Mouse (Mus musculus): Measurements from ENCODE around the gene Nacc2. TPM values are rescaled to one million over a fixed set of nuclear protein-coding genes. Genes with fewer than 3 reads are reported as not detected.

The Nacc2 gene
- polyA plus RNA-seq, 1 experiment from 2014 or later, result 37.0 TPM

DNA sequence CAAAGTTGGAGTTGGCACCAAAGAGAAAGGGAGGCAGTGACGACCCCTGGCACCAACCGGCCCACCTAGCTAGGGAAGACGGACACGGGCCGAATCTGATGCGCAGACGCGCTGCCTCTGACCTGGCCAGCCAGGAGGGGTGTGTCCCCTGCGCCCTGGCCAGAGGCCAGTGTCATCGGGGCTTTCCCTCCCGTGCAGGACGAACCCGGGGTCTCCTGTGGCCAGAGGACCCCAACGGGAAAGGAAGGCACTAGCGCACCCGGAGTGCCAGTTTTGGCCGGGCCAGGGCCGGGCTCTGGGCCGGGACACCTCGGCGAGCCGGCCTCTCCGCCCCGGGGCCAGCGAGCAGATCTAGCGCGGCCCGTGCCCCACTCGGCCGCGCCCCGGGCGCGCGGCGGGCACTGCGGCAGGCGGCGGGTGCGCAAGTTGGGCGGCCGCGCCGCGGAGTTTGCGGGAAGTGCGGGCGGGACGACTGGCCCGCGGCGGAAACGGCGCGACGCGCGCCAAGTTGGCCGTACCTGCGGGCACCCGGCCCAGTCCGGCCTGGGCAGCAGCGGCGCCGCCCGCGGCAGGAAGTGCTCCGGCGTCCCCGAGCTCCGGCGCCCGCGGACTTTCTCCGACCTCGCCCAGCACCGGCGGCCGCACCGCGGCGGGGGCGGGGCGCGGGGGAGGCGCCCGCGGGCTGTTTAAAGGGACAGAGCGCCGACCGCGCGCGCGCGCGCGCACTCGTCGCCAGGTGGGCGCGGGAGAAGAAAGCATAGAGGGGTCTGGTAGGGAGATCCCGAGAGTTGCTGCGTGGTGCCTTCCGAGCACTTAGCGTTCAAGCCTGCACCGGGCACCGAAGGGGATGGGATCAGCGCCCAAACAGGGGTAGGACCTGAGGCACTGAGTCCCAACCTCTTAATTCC, 595 bp downstream of the Nacc2 start:
- peak; percentile 51 for ATAC-seq
- in situ Hi-C loops (cut with MboI; ENCODE audit: low pct_unique_long_range_greater_than_20kb), result no loop called here
- no peaks in the 10 kb centered on the region for H3K27me3 ChIP-seq
- ChIA-PET CTCF (no interaction called here), POLR2A (interaction anchor here (1.1 kb wide), 1 partner anchor 12 kb away, joined by 3 read pairs; no protein-coding TSS in a partner anchor)
- TF ChIP-seq CTCF (IDR thresholded peaks at IDR 0.05), result no peak
- DNase-seq (ENCODE audit: low read depth, low spot score), result no peak

DNA sequence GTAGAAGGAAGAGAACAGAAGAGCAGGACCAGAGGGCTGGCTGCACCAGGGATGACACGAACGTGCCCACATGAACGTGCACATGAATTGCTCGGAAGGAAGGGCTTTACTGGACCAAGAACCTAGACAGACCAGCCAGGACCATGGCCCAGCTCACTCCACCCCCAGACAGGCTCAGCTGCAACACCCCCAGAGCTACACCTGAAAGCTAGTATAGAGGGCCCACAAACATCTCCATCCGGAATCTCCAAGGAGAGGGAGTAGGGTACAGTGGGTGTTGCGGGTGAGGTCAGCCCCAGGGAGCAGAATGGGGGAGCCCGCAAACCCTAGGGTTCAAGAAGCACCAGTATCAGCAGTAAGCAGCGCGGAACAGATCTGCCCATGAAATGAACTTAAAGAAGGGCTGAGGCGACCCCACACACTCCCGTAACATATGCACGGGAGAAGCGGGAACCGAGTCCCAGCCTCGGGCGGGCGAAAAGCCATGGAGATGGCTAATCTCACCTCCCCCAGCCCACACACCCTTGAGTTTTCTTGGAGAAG, 1.4 kb downstream of the Nacc2 start:
- H3K27me3 ChIP-seq, result no peaks in the 10 kb centered on the region
- in situ Hi-C loops (cut with MboI; ENCODE audit: low pct_unique_long_range_greater_than_20kb), result no loop called here
- no peak for DNase-seq (ENCODE audit: low read depth, low spot score)
- ChIA-PET POLR2A (interaction anchor here (1.1 to 1.6 kb wide), 2 partner anchors 13 to 19 kb away, joined by 3 read pairs; no protein-coding TSS in a partner anchor), CTCF (no interaction called here)
- TF ChIP-seq CTCF (IDR thresholded peaks at IDR 0.05), result no peak
- no peak for ATAC-seq

DNA sequence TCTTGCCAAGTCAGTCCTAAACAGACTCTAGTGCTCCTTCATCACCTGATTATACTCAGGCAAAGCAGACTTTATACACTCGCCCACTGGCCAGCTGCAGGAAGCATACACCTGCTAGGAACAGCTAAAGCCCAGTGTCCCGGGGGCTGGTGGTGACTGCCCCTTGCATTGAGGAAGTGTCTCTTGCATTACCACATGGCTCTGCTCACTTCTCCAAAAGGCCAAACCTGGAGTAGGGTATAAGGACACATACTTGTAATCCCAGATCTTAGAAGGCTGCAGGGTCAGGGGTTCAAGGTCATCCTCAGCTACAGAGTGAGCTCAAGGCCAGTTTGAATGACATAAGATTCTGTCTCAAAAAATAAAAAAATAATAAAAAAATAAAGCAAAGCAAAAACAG, 3.4 kb downstream of the Nacc2 start:
- in situ Hi-C loops (cut with MboI; ENCODE audit: low pct_unique_long_range_greater_than_20kb), result no loop called here
- no peak for DNase-seq (ENCODE audit: low read depth, low spot score)
- CTCF ChIA-PET, result interaction anchor here (1.3 to 1.8 kb wide), 2 partner anchors 12 kb away, joined by 4 to 5 read pairs; no protein-coding TSS in a partner anchor
- no peak for ATAC-seq
- H3K27me3 ChIP-seq, result no peaks in the 10 kb centered on the region
- TF ChIP-seq CTCF (IDR thresholded peaks at IDR 0.05), result no peak
- POLR2A ChIA-PET, result interaction anchor here (0.6 to 1.3 kb wide), 3 partner anchors 13 to 42 kb away, joined by 3 to 4 read pairs (median 3); no protein-coding TSS in a partner anchor

DNA sequence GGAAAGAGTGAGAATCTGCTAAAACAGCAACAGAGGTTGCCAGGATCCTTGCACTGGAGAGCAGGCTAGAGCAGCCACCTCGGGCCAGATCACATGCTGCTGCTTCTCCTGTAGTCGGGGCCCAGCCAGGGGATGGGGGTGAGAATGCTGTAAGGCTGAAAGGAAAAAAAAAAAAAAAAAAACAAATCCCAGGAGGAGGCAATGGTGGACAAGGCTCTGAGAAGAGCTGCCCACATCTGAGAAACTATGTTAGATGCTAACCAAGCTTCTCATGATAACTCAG, 3.8 kb downstream of the Nacc2 start:
- ChIA-PET POLR2A (interaction anchor here (0.6 to 1.3 kb wide), 3 partner anchors 13 to 42 kb away, joined by 3 to 4 read pairs (median 3); no protein-coding TSS in a partner anchor), CTCF (interaction anchor here (1.3 to 1.8 kb wide), 2 partner anchors 11 to 13 kb away, joined by 4 to 5 read pairs; no protein-coding TSS in a partner anchor)
- ATAC-seq (no peak), DNase-seq (ENCODE audit: low read depth, low spot score) (no peak)
- in situ Hi-C loops (cut with MboI; ENCODE audit: low pct_unique_long_range_greater_than_20kb), result no loop called here
- no peaks in the 10 kb centered on the region for H3K27me3 ChIP-seq
- TF ChIP-seq CTCF (IDR thresholded peaks at IDR 0.05), result no peak

DNA sequence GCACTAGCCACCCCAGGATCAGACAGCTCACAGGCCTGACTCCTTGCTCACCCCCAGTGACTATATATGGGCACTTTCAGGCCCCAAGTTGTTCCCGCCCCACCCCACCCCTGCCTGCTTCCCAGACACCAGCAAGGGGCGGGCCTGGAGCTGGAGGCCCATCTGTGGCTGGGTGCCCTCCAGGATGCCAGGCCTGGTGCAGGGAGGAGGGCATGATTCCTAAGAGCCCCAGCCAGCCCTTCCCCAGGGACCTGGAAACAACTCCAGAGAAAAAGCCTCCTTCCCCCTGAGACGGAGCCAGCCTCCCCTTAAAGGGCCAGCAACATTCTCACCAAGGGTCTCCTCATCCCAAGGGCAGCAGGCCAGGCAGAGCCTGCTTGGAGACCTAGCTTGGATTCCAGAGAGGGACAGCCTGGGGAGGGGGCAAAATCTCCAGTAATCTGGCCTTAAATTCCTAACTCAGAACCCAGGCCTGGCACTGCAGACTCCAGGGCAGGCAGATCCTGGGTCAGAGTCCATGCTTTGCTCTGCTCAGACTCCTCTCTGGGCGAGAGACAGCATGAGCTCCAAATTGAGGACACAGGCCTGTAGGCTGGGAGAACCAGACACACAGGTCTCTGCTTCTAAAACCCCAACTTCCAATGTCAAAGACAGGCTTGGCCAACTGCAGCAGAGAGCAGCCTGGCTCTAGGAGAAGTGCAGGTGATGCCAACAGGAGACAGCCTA, 4.3 kb downstream of the Nacc2 start:
- in situ Hi-C loops (cut with MboI; ENCODE audit: low pct_unique_long_range_greater_than_20kb), result no loop called here
- POLR2A ChIA-PET, result interaction anchor here (1.6 kb wide), 1 partner anchor 28 kb away, joined by 4 read pairs; no protein-coding TSS in a partner anchor
- CTCF ChIA-PET, result interaction anchor here (1.3 to 1.8 kb wide), 2 partner anchors 11 to 13 kb away, joined by 4 to 5 read pairs; no protein-coding TSS in a partner anchor
- ATAC-seq, result peak; percentile 47
- no peak for DNase-seq (ENCODE audit: low read depth, low spot score)
- H3K27me3 ChIP-seq, result no peaks in the 10 kb centered on the region
- no peak for TF ChIP-seq CTCF (IDR thresholded peaks at IDR 0.05)

DNA sequence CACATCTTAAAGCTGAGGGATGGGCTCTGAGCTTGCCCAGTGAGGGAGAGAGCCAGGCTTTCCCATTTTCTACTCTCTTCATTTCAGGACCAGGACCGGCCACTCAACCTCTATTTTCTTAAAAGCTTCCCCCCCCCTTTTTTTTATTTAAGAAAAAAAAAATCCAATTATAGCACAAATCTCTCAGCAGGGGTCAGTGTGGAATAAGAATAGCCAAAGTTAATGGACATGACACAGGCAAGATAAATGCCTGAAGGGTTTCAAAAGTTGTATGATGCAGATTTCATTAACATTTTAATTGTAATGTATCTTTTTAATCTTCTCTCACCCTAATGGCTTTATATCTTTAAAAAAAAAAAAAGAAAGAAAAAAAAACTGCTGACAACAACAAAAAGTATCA, 5.4 kb downstream of the Nacc2 start:
- in situ Hi-C loops (cut with MboI; ENCODE audit: low pct_unique_long_range_greater_than_20kb), result no loop called here
- no peaks in the 10 kb centered on the region for H3K27me3 ChIP-seq
- no peak for DNase-seq (ENCODE audit: low read depth, low spot score)
- CTCF ChIA-PET, result interaction anchor here (0.6 to 2.4 kb wide), 5 partner anchors 10 to 83 kb away, joined by 3 to 5 read pairs (median 3); no protein-coding TSS in a partner anchor
- no peak for TF ChIP-seq CTCF (IDR thresholded peaks at IDR 0.05)
- ATAC-seq, result no peak
- POLR2A ChIA-PET, result interaction anchor here (0.7 to 1.6 kb wide), 2 partner anchors 29 to 643 kb away, joined by 3 to 4 read pairs; no protein-coding TSS in a partner anchor

DNA sequence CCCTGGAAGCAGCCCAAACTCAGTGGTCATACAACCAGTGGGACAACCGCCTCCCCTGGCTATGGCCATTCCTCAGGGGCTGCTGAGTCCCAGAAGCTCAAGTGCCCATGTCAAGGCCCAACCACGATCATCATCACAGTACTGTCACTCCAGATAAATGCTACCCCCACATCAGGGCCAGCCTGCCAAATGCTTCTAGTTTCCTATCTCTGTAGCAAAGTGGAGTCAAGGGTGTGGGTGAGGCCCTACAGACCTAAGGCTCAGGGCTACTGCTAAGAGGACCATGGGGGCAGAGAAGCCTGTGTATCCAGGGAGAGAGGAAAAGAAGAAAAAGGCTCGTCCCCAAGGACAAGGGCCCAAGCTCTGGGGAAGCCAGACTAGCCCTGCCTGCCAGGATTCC, 6.5 kb downstream of the Nacc2 start:
- no peak for TF ChIP-seq CTCF (IDR thresholded peaks at IDR 0.05)
- no peak for ATAC-seq
- CTCF ChIA-PET, result interaction anchor here (1.6 to 2.4 kb wide), 2 partner anchors 11 to 60 kb away, joined by 3 to 5 read pairs; no protein-coding TSS in a partner anchor
- no peaks in the 10 kb centered on the region for H3K27me3 ChIP-seq
- DNase-seq (ENCODE audit: low read depth, low spot score), result no peak
- POLR2A ChIA-PET, result no interaction called here
- in situ Hi-C loops (cut with MboI; ENCODE audit: low pct_unique_long_range_greater_than_20kb), result no loop called here

DNA sequence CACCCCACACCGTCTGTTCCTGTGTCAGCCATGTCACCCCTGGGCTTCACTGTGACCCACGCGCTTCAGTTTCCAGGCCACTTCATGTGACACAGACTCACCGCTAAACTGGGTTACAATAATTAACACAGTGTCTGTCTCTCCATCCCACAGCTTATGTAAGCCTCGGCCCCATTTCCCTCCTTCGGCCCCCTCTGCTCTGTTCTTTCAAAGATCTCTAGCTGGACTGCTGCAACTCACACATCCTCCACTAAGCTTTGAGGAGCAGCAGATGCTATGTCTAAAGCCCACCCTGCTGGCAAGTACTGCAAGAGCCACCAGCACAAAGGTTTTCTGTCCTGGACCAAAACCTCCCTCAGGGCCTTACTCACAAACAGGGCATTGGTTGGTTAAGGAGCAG, 7.8 kb downstream of the Nacc2 start:
- CTCF ChIA-PET, result interaction anchor here (1.0 kb wide), 1 partner anchor 26 kb away, joined by 3 read pairs; no protein-coding TSS in a partner anchor
- no peak for TF ChIP-seq CTCF (IDR thresholded peaks at IDR 0.05)

DNA sequence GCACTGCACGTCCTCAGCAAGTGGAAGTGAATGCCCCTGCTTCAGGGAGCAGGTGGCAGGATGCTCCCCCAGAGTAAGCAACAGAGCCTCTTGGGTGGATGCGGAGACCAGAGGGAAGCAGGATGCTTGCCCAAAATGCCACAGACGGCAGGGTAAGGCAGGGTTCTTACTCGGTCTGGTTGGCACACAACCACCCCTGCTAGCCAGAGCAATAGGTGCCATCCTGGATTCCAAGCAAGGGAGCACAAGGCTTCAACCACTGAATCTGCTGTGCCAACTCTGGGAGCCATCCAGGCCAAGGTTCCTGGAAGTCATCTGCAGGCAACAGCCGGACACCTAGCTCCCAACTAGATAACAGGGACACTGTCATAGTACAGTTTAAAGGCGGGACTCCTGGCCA, 14.8 kb downstream of the Nacc2 start:
- in situ Hi-C loops (cut with MboI; ENCODE audit: low pct_unique_long_range_greater_than_20kb), result no loop called here
- H3K27me3 ChIP-seq, result no peaks in the 10 kb centered on the region
- TF ChIP-seq CTCF (IDR thresholded peaks at IDR 0.05), result no peak
- DNase-seq (ENCODE audit: low read depth, low spot score) (no peak), ATAC-seq (no peak)
- POLR2A ChIA-PET, result no interaction called here
- CTCF ChIA-PET, result interaction anchor here (1.3 to 1.5 kb wide), 2 partner anchors 9 to 11 kb away, joined by 4 to 5 read pairs; no protein-coding TSS in a partner anchor

More for the DNA sequence above, 7.8 kb downstream of the Nacc2 start:
- in situ Hi-C loops (cut with MboI; ENCODE audit: low pct_unique_long_range_greater_than_20kb), result no loop called here
- no peaks in the 10 kb centered on the region for H3K27me3 ChIP-seq
- ATAC-seq (no peak), DNase-seq (ENCODE audit: low read depth, low spot score) (no peak)
- POLR2A ChIA-PET, result interaction anchor here (0.6 to 1.5 kb wide), 2 partner anchors 11 to 20 kb away, joined by 3 read pairs; no protein-coding TSS in a partner anchor

- ChIA-PET CTCF (interaction anchor here (1.3 kb wide), 1 partner anchor 11 kb away, joined by 4 read pairs; no protein-coding TSS in a partner anchor), POLR2A (no interaction called here)
- in situ Hi-C loops (cut with MboI; ENCODE audit: low pct_unique_long_range_greater_than_20kb), result no loop called here
- DNase-seq (ENCODE audit: low read depth, low spot score), result no peak
- H3K27me3 ChIP-seq, result no peaks in the 10 kb centered on the region
- TF ChIP-seq CTCF (IDR thresholded peaks at IDR 0.05), result no peak
- no peak for ATAC-seq
Measured at GRCm38 (mm10) chr2:26107011-26107410, 16.0 kb downstream of the Nacc2 start.

All from Patski (cell line).